Mouse (Mus musculus) urinary bladder, adult 2 months (tissue): Measurements from ENCODE around the gene Zbed5. TPM values are rescaled to one million over a fixed set of nuclear protein-coding genes. Genes with fewer than 3 reads are reported as not detected.
"Not testable (repeated sequence)": the region's sequence is repeated elsewhere in the genome, so short reads cannot be mapped to it uniquely, and the experiment has no call there.

Experiments
- DNase-seq: peaks from one replicate; pipeline ENCODE4 v3.0.0; 2022; ENCODE audit warnings: low spot score
- polyA plus RNA-seq: library from polyadenylated mRNA; depleted of rRNA; stranded (reverse); fragments of >200 nt; gene quantifications from 2 replicates; pipeline ENCODE4 v1.2.3, GENCODE M21; 2012

Zbed5 gene
- polyA plus RNA-seq, 1 experiment, result 1.9 TPM

GRCm38 (mm10) chr5:129908242-129908965 lies 12.9 kb downstream of the Zbed5 start, which contains the start of gene Nupr1l:
TSS of gene Nupr1l (plus strand) at chr5:129908540.
- peak; percentile 86 for DNase-seq

- no peak for DNase-seq
Measured at GRCm38 (mm10) chr5:129909147-129909546, 13.6 kb downstream of the Zbed5 start.

- DNase-seq, result no peak
Measured at GRCm38 (mm10) chr5:129909591-129909990, 14.1 kb downstream of the Zbed5 start.

GRCm38 (mm10) chr5:129914024-129914423 lies 18.5 kb downstream of the Zbed5 start:
- no peak for DNase-seq

- DNase-seq, result not testable (repeated sequence)
Measured at GRCm38 (mm10) chr5:129915491-129915890, 20.0 kb downstream of the Zbed5 start.

- no peak for DNase-seq
Measured at GRCm38 (mm10) chr5:129918065-129918651, 22.6 kb downstream of the Zbed5 start.

- DNase-seq, result no peak
Measured at GRCm38 (mm10) chr5:129918752-129919151, 23.2 kb downstream of the Zbed5 start.

GRCm38 (mm10) chr5:129919320-129919719 lies 23.8 kb downstream of the Zbed5 start:
- DNase-seq, result no peak

- DNase-seq, result no peak
Measured at GRCm38 (mm10) chr5:129921972-129922371, 26.4 kb downstream of the Zbed5 start.

- DNase-seq, result no peak
Measured at GRCm38 (mm10) chr5:129924820-129925452, 29.4 kb downstream of the Zbed5 start.

GRCm38 (mm10) chr5:129925933-129926332 lies 30.4 kb downstream of the Zbed5 start:
- DNase-seq, result no peak

- DNase-seq, result no peak
Measured at GRCm38 (mm10) chr5:129929924-129930855, 34.7 kb downstream of the Zbed5 start.

- no peak for DNase-seq
Measured at GRCm38 (mm10) chr5:129936941-129937340, 41.4 kb downstream of the Zbed5 start.

- no peak for DNase-seq
Measured at GRCm38 (mm10) chr5:129940281-129940680, 44.8 kb downstream of the Zbed5 start.

- DNase-seq, result no peak
Measured at GRCm38 (mm10) chr5:129940736-129941494, 45.4 kb downstream of the Zbed5 start.

GRCm38 (mm10) chr5:129941495-129942045 lies 46.0 kb downstream of the Zbed5 start, which contains the start of gene Vkorc1l1:
TSS of gene Vkorc1l1 (plus strand) at chr5:129941970.
- DNase-seq, result peak; percentile 96

- peak; percentile 54 for DNase-seq
Measured at GRCm38 (mm10) chr5:129942073-129942939, 46.8 kb downstream of the Zbed5 start.

GRCm38 (mm10) chr5:129943402-129943801 lies 47.9 kb downstream of the Zbed5 start:
- DNase-seq, result no peak

GRCm38 (mm10) chr5:129947528-129948033 lies 52.1 kb downstream of the Zbed5 start:
- DNase-seq, result no peak
